Mouse (Mus musculus) liver, adult 2 months (tissue): ENCODE data around the gene Zfp334. TPM values are rescaled to one million over a fixed set of nuclear protein-coding genes. Genes with fewer than 3 reads are reported as not detected.

Experiments
- DNase-seq: peaks from one replicate; pipeline ENCODE4 v3.0.0-alpha.2; 2011; ENCODE audit warnings: low read depth, low spot score; ENCODE audit errors: extremely low read depth
- H3K27ac ChIP-seq: fragments of 200-500 bp; replicated peaks from 2 replicates; pipeline ENCODE4 v1.5.1; 2012; ENCODE audit warnings: low read depth, mild to moderate bottlenecking, control low read depth, inconsistent platforms, low read length; ENCODE audit not compliant: insufficient read depth
- H3K27me3 ChIP-seq: fragments of 200-500 bp; 2 replicates; pipeline ENCODE4 v1.6.1; 2012; ENCODE audit warnings: mild to moderate bottlenecking, moderate library complexity, low read length, inconsistent platforms; ENCODE audit not compliant: control insufficient read depth, insufficient read depth
- H3K36me3 ChIP-seq: fragments of 200-500 bp; 2 replicates; pipeline ENCODE4 v1.6.1; 2012; ENCODE audit warnings: low read length, inconsistent platforms; ENCODE audit not compliant: control insufficient read depth, insufficient read depth
- H3K4me1 ChIP-seq: fragments of 200-500 bp; 2 replicates; pipeline ENCODE4 v1.6.1; 2011; ENCODE audit warnings: low read length; ENCODE audit not compliant: control insufficient read depth, insufficient read depth
- H3K4me3 ChIP-seq: fragments of 200-500 bp; 2 replicates; pipeline ENCODE4 v1.5.1; 2011; ENCODE audit warnings: low read depth, mild to moderate bottlenecking, control low read depth, low read length, moderate library complexity; ENCODE audit not compliant: insufficient read depth
- H3K79me2 ChIP-seq: fragments of 200-500 bp; 2 replicates; pipeline ENCODE4 v1.6.1; 2012; ENCODE audit warnings: inconsistent platforms, mild to moderate bottlenecking, low read length, moderate library complexity; ENCODE audit not compliant: control insufficient read depth, insufficient read depth
- H3K9ac ChIP-seq: fragments of 200-500 bp; 2 replicates; pipeline ENCODE4 v1.6.1; 2012; ENCODE audit warnings: low read depth, mild to moderate bottlenecking, control low read depth, inconsistent platforms, low read length
- CTCF ChIP-seq: fragments of 200-500 bp; IDR thresholded peaks from 2 replicates; pipeline ENCODE4 v1.5.1; 2011; ENCODE audit warnings: low read depth, low read length, control low read depth
- POLR2A ChIP-seq: fragments of 200-500 bp; IDR thresholded peaks from 2 replicates; pipeline ENCODE4 v1.6.1; 2011; ENCODE audit warnings: low read length, control low read depth; ENCODE audit not compliant: insufficient read depth; ENCODE audit errors: extremely low read depth
- WGBS: fragments of 180-500 bp; shearing (Covaris S2); methylation state at CpG from one replicate; pipeline ENCODE4 v1.1.7; 2018; 5-methylcytosine and 5-hydroxymethylcytosine counted together
- polyA plus RNA-seq: library from polyadenylated mRNA; depleted of rRNA; stranded (reverse); fragments of >200 nt; gene quantifications from 2 replicates; pipeline ENCODE4 v1.2.3, GENCODE M21; 2012
- total RNA-seq: library from RNA; depleted of rRNA; stranded (reverse); fragments of >200 nt; gene quantifications from 2 replicates; pipeline ENCODE4 v1.2.3, GENCODE M21; 2014

Zfp334 gene
- total and polyA plus RNA-seq, 2 experiments, result 0.46 to 0.65 TPM

DNA sequence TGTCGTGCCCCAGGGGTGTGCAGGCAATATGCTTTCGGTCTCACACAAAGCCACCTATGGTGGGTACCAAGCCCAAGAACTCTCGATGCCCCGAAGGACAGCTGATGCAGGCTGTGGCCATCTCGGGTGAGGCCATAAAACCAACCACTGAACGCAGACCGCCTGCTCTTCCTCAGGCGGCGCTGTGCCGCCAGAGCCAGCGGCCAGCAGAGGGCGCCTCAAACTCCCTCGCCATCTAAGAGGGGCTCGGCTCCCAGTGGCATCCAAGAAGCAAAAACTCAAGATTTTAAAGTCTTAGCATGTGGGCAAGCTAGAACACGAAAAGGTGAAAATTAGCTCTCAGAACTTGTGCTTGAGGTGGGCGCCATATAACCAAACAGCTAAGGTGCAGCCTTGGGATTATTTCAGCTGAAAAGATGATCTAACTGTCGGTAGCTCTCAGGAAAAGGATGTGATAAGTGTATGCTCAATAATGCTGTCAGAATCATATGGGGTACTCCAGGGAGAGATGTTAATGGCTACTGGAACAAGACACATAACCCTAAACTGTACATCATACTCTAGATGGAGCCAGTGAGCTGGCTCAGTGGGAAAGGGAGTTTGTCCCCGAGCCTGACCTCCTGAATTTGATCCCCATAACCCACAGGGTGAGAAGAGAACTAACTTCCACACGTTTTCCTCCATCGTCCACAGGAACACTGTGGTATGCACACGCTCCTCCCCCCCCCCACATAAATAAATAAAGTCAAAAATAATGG is 23.5 kb downstream of the Zfp334 start:
- DNase-seq, result peak; percentile 5
- Histone ChIP-seq H3K9ac (no peak overlapping the region; the same call in 1 of the 2 replicates), H3K36me3 (no peaks in the 10 kb centered on the region), H3K27me3 (0 out of 2 replicates have a peak, but pooled peaks cover 3% of the 10 kb centered on the region), H3K79me2 (no peaks in the 10 kb centered on the region), H3K4me3 (no peak overlapping the region), H3K4me1 (peaks cover 2% of the 10 kb centered on the region; the same call in 1 of the 2 replicates), H3K27ac (no peak overlapping the region)
- TF ChIP-seq CTCF (peak; percentile 85), POLR2A (no peak)
- WGBS, result 13% methylated on average over 21 of the region's 21 CpGs

DNA sequence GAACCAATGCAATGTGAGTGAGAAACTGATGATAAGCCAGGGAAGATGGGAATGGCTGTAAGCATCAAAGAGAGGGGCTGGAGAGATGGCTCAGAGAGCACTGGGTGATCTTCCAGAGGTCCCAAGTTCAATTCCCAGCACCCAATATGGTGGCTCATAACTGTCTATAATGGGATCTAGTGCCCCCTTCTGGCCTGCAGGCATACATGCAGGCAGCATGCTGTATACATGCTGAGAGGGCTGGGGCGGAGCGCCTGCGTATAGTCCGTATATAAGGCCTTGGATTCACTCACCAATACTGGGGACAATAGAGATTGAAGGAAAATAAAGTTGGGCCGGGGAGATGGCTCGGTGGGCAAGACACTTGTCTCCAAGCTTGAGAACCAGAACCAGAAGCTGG is 24.8 kb downstream of the Zfp334 start:
- Histone ChIP-seq H3K27ac (no peak overlapping the region), H3K9ac (no peak overlapping the region), H3K4me1 (peaks cover 2% of the 10 kb centered on the region; the same call in 1 of the 2 replicates), H3K79me2 (no peaks in the 10 kb centered on the region), H3K27me3 (no peaks in the 10 kb centered on the region), H3K4me3 (no peak overlapping the region), H3K36me3 (no peaks in the 10 kb centered on the region)
- DNase-seq, result no peak
- 94% methylated on average over 6 of the region's 6 CpGs for WGBS
- TF ChIP-seq POLR2A (no peak), CTCF (peak; percentile 3; the same call in 1 of the 2 replicates)

DNA sequence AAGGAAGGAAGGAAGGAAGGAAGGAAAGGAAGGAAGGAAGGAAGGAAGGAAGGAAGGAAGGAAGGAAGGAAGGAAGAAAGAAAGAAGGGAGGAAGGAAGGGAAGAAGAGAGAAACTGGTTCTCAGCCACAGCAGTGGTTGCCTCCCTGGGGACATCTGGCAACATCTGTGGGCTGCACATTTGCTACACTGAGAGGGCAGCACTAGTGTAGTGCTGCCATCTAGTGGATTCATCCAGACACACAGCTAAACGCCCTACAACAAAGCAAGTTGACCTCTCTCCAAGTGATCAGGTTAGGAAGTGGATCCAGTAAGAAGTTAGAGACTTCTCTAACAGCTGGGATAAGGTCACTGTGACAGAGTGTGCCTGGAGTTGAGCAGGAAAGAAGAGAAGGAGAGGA is 27.2 kb downstream of the Zfp334 start:
- Histone ChIP-seq H3K9ac (no peak overlapping the region), H3K4me1 (no peaks in the 10 kb centered on the region), H3K27me3 (no peaks in the 10 kb centered on the region), H3K36me3 (no peaks in the 10 kb centered on the region), H3K27ac (no peak overlapping the region), H3K79me2 (no peaks in the 10 kb centered on the region), H3K4me3 (no peak overlapping the region)
- WGBS, result 3% methylated on average over 1 of the region's 1 CpGs
- TF ChIP-seq POLR2A, result no peak
- peak; percentile 76 for TF ChIP-seq CTCF
- DNase-seq, result peak; percentile 46

DNA sequence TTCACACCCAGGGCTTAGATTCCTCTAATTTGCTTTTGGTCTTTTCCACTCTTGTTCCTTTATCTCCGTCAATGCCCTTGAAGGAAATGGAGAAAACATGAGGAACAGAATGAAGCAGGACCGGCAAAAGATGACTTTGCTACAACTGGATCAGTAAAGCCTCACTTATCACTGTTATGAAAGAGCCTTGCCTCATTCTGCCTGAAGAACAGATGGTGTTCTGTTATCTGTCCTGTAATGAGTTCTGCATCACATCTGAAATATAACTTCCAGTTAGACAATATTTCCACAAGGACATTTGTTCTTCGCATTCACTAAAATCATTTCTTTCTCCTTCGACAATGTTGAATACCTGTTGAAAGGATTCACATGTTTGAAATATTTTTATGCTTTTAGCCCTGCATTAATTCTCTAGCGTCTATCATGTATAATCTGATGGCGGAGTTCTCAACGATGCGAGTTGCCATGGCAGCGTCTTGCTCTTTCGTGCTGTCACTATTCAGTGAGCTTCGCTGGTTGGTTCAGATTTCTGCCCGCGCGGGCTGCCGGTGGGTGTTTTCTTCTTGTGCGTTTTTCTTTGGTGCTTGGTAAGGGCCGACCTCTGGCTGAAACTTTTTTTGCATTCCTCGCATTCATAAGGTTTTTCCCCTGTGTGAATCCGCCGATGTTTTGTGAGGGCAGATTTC is 36.1 kb downstream of the Zfp334 start:
- no peak overlapping the region for H3K9ac ChIP-seq
- H3K4me1 ChIP-seq, result no peaks in the 10 kb centered on the region
- no peak for DNase-seq
- H3K27me3 ChIP-seq, result peaks cover 6% of the 10 kb centered on the region; the same call in 1 of the 2 replicates
- H3K79me2 ChIP-seq, result no peaks in the 10 kb centered on the region
- H3K36me3 ChIP-seq, result no peaks in the 10 kb centered on the region
- 88% methylated on average over 20 of the region's 20 CpGs for WGBS
- H3K4me3 ChIP-seq, result no peak overlapping the region
- no peak overlapping the region for H3K27ac ChIP-seq
- TF ChIP-seq CTCF, result no peak
- TF ChIP-seq POLR2A, result no peak

DNA sequence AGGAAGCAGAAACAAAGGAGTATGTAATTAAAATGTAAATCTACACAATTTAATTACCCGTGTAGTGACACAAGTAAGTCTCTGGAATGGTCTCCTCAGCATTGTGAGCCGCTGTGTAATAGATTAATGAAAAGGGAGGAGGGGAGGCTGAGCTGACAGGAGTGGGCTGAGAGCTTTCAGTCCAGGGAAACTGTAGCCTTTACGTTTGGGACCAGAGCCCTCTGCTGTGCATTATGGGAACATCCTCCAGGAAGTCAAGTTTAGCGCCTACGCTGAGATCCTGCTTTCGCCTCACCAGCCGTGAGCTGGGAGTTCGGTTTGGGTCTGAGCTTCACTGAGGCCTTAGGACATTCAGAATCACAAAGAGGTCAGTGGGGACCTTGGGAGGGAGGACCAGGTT is 38.6 kb downstream of the Zfp334 start:
- WGBS, result 38% methylated on average over 8 of the region's 8 CpGs
- no peak for TF ChIP-seq POLR2A
- no peak for TF ChIP-seq CTCF

More for the DNA sequence above, 38.6 kb downstream of the Zfp334 start:
- DNase-seq, result no peak
- Histone ChIP-seq H3K4me1 (no peaks in the 10 kb centered on the region), H3K4me3 (no peak overlapping the region), H3K27me3 (peaks cover 6% of the 10 kb centered on the region; the same call in 1 of the 2 replicates), H3K79me2 (no peaks in the 10 kb centered on the region), H3K27ac (no peak overlapping the region), H3K36me3 (no peaks in the 10 kb centered on the region), H3K9ac (no peak overlapping the region)
